Mouse (Mus musculus): Measurements from ENCODE around the gene Banf2. TPM values are rescaled to one million over a fixed set of nuclear protein-coding genes. Genes with fewer than 3 reads are reported as not detected.
A peak's percentile ranks its signal among the peaks of the same experiment; 100 is the strongest.

Gene Banf2
- polyA plus RNA-seq, 1 experiment = not detected

GRCm38 (mm10) chr2:144087899-144088584 lies 55.2 kb downstream of the Banf2 start:
- 64% methylated on average over 9 of the region's 9 CpGs for WGBS
- no peak for TF ChIP-seq POLR2A (IDR thresholded peaks at IDR 0.05; ENCODE audit: low read depth, low read length)
- TF ChIP-seq CTCF (IDR thresholded peaks at IDR 0.05; ENCODE audit: extremely low read depth, insufficient read length, insufficient replicate concordance, low read depth, low read length) = no peak
- Histone ChIP-seq H3K27me3 (ENCODE audit: control insufficient read depth, insufficient read depth, low read length) (no peaks in the 10 kb centered on the region), H3K4me3 (ENCODE audit: low read depth, low read length) (no peak overlapping the region), H3K27ac (ENCODE audit: insufficient read depth, low read depth, low read length) (no peak overlapping the region), H3K4me1 (ENCODE audit: control insufficient read depth, insufficient read depth, insufficient read length, low read length) (peaks cover 28% of the 10 kb centered on the region), H3K36me3 (ENCODE audit: control insufficient read depth, insufficient read depth, low read length) (no peaks in the 10 kb centered on the region)

- Histone ChIP-seq H3K36me3 (ENCODE audit: control insufficient read depth, insufficient read depth, low read length) (no peaks in the 10 kb centered on the region), H3K4me1 (ENCODE audit: control insufficient read depth, insufficient read depth, insufficient read length, low read length) (peaks cover 15% of the 10 kb centered on the region), H3K4me3 (ENCODE audit: low read depth, low read length) (no peak overlapping the region), H3K27me3 (ENCODE audit: control insufficient read depth, insufficient read depth, low read length) (no peaks in the 10 kb centered on the region), H3K27ac (ENCODE audit: insufficient read depth, low read depth, low read length) (no peak overlapping the region)
- TF ChIP-seq POLR2A (IDR thresholded peaks at IDR 0.05; ENCODE audit: low read depth, low read length) = no peak
- no peak for TF ChIP-seq CTCF (IDR thresholded peaks at IDR 0.05; ENCODE audit: extremely low read depth, insufficient read length, insufficient replicate concordance, low read depth, low read length)
- 81% methylated on average over 4 of the region's 4 CpGs for WGBS
Observed at GRCm38 (mm10) chr2:144092767-144093166, 59.9 kb downstream of the Banf2 start.

GRCm38 (mm10) chr2:144094721-144095120 lies 61.9 kb downstream of the Banf2 start:
- H3K4me3 ChIP-seq (ENCODE audit: low read depth, low read length) = no peak overlapping the region
- H3K36me3 ChIP-seq (ENCODE audit: control insufficient read depth, insufficient read depth, low read length) = no peaks in the 10 kb centered on the region
- H3K4me1 ChIP-seq (ENCODE audit: control insufficient read depth, insufficient read depth, insufficient read length, low read length) = peaks cover 4% of the 10 kb centered on the region; the same call in 1 of the 2 replicates
- 80% methylated on average over 1 of the region's 1 CpGs for WGBS
- no peak overlapping the region for H3K27ac ChIP-seq (ENCODE audit: insufficient read depth, low read depth, low read length)
- TF ChIP-seq CTCF (IDR thresholded peaks at IDR 0.05; ENCODE audit: extremely low read depth, insufficient read length, insufficient replicate concordance, low read depth, low read length) = no peak
- no peak for TF ChIP-seq POLR2A (IDR thresholded peaks at IDR 0.05; ENCODE audit: low read depth, low read length)
- no peaks in the 10 kb centered on the region for H3K27me3 ChIP-seq (ENCODE audit: control insufficient read depth, insufficient read depth, low read length)

- WGBS = 89% methylated on average over 13 of the region's 13 CpGs
- Histone ChIP-seq H3K27ac (ENCODE audit: insufficient read depth, low read depth, low read length) (no peak overlapping the region), H3K4me1 (ENCODE audit: control insufficient read depth, insufficient read depth, insufficient read length, low read length) (peaks cover 7% of the 10 kb centered on the region; the same call in 1 of the 2 replicates), H3K4me3 (ENCODE audit: low read depth, low read length) (no peak overlapping the region), H3K27me3 (ENCODE audit: control insufficient read depth, insufficient read depth, low read length) (no peaks in the 10 kb centered on the region), H3K36me3 (ENCODE audit: control insufficient read depth, insufficient read depth, low read length) (no peaks in the 10 kb centered on the region)
- no peak for TF ChIP-seq CTCF (IDR thresholded peaks at IDR 0.05; ENCODE audit: extremely low read depth, insufficient read length, insufficient replicate concordance, low read depth, low read length)
- TF ChIP-seq POLR2A (IDR thresholded peaks at IDR 0.05; ENCODE audit: low read depth, low read length) = no peak
Observed at GRCm38 (mm10) chr2:144101463-144101961, 68.7 kb downstream of the Banf2 start.

- peak overlapping the region; percentile 90 for H3K27ac ChIP-seq (ENCODE audit: insufficient read depth, low read depth, low read length)
Observed at GRCm38 (mm10) chr2:144107374-144107773, 74.5 kb downstream of the Banf2 start.

GRCm38 (mm10) chr2:144107810-144108209 lies 75.0 kb downstream of the Banf2 start:
- TF ChIP-seq CTCF (IDR thresholded peaks at IDR 0.05; ENCODE audit: extremely low read depth, insufficient read length, insufficient replicate concordance, low read depth, low read length) (no peak), POLR2A (IDR thresholded peaks at IDR 0.05; ENCODE audit: low read depth, low read length) (no peak)
- no peak overlapping the region for H3K4me3 ChIP-seq (ENCODE audit: low read depth, low read length)
- no peaks in the 10 kb centered on the region for H3K27me3 ChIP-seq (ENCODE audit: control insufficient read depth, insufficient read depth, low read length)
- peak overlapping the region; percentile 90 for H3K27ac ChIP-seq (ENCODE audit: insufficient read depth, low read depth, low read length)
- no peaks in the 10 kb centered on the region for H3K36me3 ChIP-seq (ENCODE audit: control insufficient read depth, insufficient read depth, low read length)
- peaks cover 28% of the 10 kb centered on the region; the same call in 1 of the 2 replicates for H3K4me1 ChIP-seq (ENCODE audit: control insufficient read depth, insufficient read depth, insufficient read length, low read length)
- 42% methylated on average over 2 of the region's 2 CpGs for WGBS

More at GRCm38 (mm10) chr2:144107374-144107773, 74.5 kb downstream of the Banf2 start:
- no peak overlapping the region for H3K4me3 ChIP-seq (ENCODE audit: low read depth, low read length)
- H3K4me1 ChIP-seq (ENCODE audit: control insufficient read depth, insufficient read depth, insufficient read length, low read length) = peaks cover 28% of the 10 kb centered on the region; the same call in 1 of the 2 replicates
- H3K27me3 ChIP-seq (ENCODE audit: control insufficient read depth, insufficient read depth, low read length) = no peaks in the 10 kb centered on the region
- no peaks in the 10 kb centered on the region for H3K36me3 ChIP-seq (ENCODE audit: control insufficient read depth, insufficient read depth, low read length)
- no peak for TF ChIP-seq CTCF (IDR thresholded peaks at IDR 0.05; ENCODE audit: extremely low read depth, insufficient read length, insufficient replicate concordance, low read depth, low read length)
- no peak for TF ChIP-seq POLR2A (IDR thresholded peaks at IDR 0.05; ENCODE audit: low read depth, low read length)
- 26% methylated on average over 5 of the region's 5 CpGs for WGBS

- Histone ChIP-seq H3K27me3 (ENCODE audit: control insufficient read depth, insufficient read depth, low read length) (no peaks in the 10 kb centered on the region), H3K27ac (ENCODE audit: insufficient read depth, low read depth, low read length) (peak overlapping the region; percentile 90), H3K4me1 (ENCODE audit: control insufficient read depth, insufficient read depth, insufficient read length, low read length) (peaks cover 28% of the 10 kb centered on the region; the same call in 1 of the 2 replicates), H3K4me3 (ENCODE audit: low read depth, low read length) (no peak overlapping the region), H3K36me3 (ENCODE audit: control insufficient read depth, insufficient read depth, low read length) (no peaks in the 10 kb centered on the region)
- WGBS = 79% methylated on average over 3 of the region's 3 CpGs
- TF ChIP-seq POLR2A (IDR thresholded peaks at IDR 0.05; ENCODE audit: low read depth, low read length) = no peak
- no peak for TF ChIP-seq CTCF (IDR thresholded peaks at IDR 0.05; ENCODE audit: extremely low read depth, insufficient read length, insufficient replicate concordance, low read depth, low read length)
Observed at GRCm38 (mm10) chr2:144108376-144108775, 75.5 kb downstream of the Banf2 start.
